Mouse (Mus musculus): ENCODE results near the gene Usp5.
"Not testable (repeated sequence)": the region's sequence is repeated elsewhere in the genome, so short reads cannot be mapped to it uniquely, and the experiment has no call there.

The Usp5 gene

GRCm38 (mm10) chr6:124811701-124812560 lies 17.4 kb downstream of the Usp5 start:
- no peak for DNase-seq (ENCODE audit: low spot score)

- no peak for DNase-seq (ENCODE audit: low spot score)
These were observed 17.9 kb downstream of the Usp5 start for GRCm38 (mm10) chr6:124811403-124811665.

- DNase-seq (ENCODE audit: low spot score): not testable (repeated sequence)
These were observed 18.5 kb downstream of the Usp5 start for GRCm38 (mm10) chr6:124810566-124811402.

GRCm38 (mm10) chr6:124809775-124810538 lies 19.3 kb downstream of the Usp5 start:
- DNase-seq (ENCODE audit: low spot score): no peak

- peak; percentile 85 for DNase-seq (ENCODE audit: low spot score)
These were observed 20.1 kb downstream of the Usp5 start for GRCm38 (mm10) chr6:124809052-124809774.

GRCm38 (mm10) chr6:124808358-124809012 lies 20.8 kb downstream of the Usp5 start, which contains the start of gene Spsb2:
Gene Spsb2 (plus strand): TSS chr6:124808661.
- peak; percentile 82 for DNase-seq (ENCODE audit: low spot score)

- no peak for DNase-seq (ENCODE audit: low spot score)
These were observed 21.3 kb downstream of the Usp5 start for GRCm38 (mm10) chr6:124807986-124808357.

- DNase-seq (ENCODE audit: low spot score): no peak
These were observed 21.9 kb downstream of the Usp5 start for GRCm38 (mm10) chr6:124807366-124807765.

GRCm38 (mm10) chr6:124806446-124807140 lies 22.7 kb downstream of the Usp5 start:
- no peak for DNase-seq (ENCODE audit: low spot score)

- peak; percentile 99 for DNase-seq (ENCODE audit: low spot score)
These were observed 23.7 kb downstream of the Usp5 start for GRCm38 (mm10) chr6:124805341-124806321.

- no peak for DNase-seq (ENCODE audit: low spot score)
These were observed 24.9 kb downstream of the Usp5 start for GRCm38 (mm10) chr6:124804341-124804740.

- not testable (repeated sequence) for DNase-seq (ENCODE audit: low spot score)
These were observed 25.6 kb downstream of the Usp5 start for GRCm38 (mm10) chr6:124803691-124804090.

- DNase-seq (ENCODE audit: low spot score): no peak
These were observed 26.2 kb downstream of the Usp5 start for GRCm38 (mm10) chr6:124803061-124803460.

- DNase-seq (ENCODE audit: low spot score): not testable (repeated sequence)
These were observed 26.9 kb downstream of the Usp5 start for GRCm38 (mm10) chr6:124802400-124802799.

- DNase-seq (ENCODE audit: low spot score): no peak
These were observed 33.1 kb downstream of the Usp5 start for GRCm38 (mm10) chr6:124796200-124796599.

- no peak for DNase-seq (ENCODE audit: low spot score)
These were observed 33.5 kb downstream of the Usp5 start for GRCm38 (mm10) chr6:124795781-124796180.

GRCm38 (mm10) chr6:124791911-124792310 lies 37.4 kb downstream of the Usp5 start:
- DNase-seq (ENCODE audit: low spot score): no peak

GRCm38 (mm10) chr6:124790121-124790520 lies 39.2 kb downstream of the Usp5 start:
- DNase-seq (ENCODE audit: low spot score): no peak

- DNase-seq (ENCODE audit: low spot score): no peak
These were observed 39.8 kb downstream of the Usp5 start for GRCm38 (mm10) chr6:124789519-124789918.
